Mouse (Mus musculus) MEL (cell line): ENCODE measurements at regions not wholly inside any gene's neighbourhood (a gene's known extent, or its start where the extent isn't known, plus 50 kb on each side); places are given as distances from the start of the nearest gene placed in this dataset.
A peak's percentile ranks its signal among the peaks of the same experiment; 100 is the strongest.

ENCODE experiments used
- DNase-seq: peaks from one replicate; pipeline ENCODE4 v3.0.0; 2011; ENCODE audit warnings: low read depth, low spot score
- H3K27ac ChIP-seq: 2 replicates; pipeline ENCODE4 v1.5.1; 2012; ENCODE audit warnings: low read depth, mild to moderate bottlenecking, control low read depth, low read length, moderate library complexity; ENCODE audit not compliant: control insufficient read depth
- H3K27me3 ChIP-seq, 2 experiments: fragments of 150-350 bp in 1 of 2; sonication (generic) in 1 of 2; 2 replicates each; pipeline ENCODE4 v1.6.1; 2012; ENCODE audit warnings: low read length in 2 of 2, mild to moderate bottlenecking in 2 of 2, improper control_type of control experiment in 1 of 2, moderate library complexity in 1 of 2; ENCODE audit not compliant: insufficient read depth in 2 of 2, control insufficient read depth in 1 of 2
- H3K36me3 ChIP-seq, 2 experiments: 2 replicates each; pipeline ENCODE4 v1.6.1; 2012 to 2014; ENCODE audit warnings: low read length in 2 of 2, improper control_type of control experiment in 1 of 2, inconsistent platforms in 1 of 2, mild to moderate bottlenecking in 1 of 2; ENCODE audit not compliant: insufficient read depth in 2 of 2, control insufficient read depth in 1 of 2
- H3K4me1 ChIP-seq, 2 experiments: fragments of 150-350 bp in 1 of 2; sonication (generic) in 1 of 2; 2 replicates each; pipeline ENCODE4 v1.6.1; 2012; ENCODE audit warnings: low read length in 2 of 2, improper control_type of control experiment in 1 of 2, mild to moderate bottlenecking in 1 of 2; ENCODE audit not compliant: insufficient read depth in 2 of 2, control insufficient read depth in 1 of 2
- H3K4me3 ChIP-seq, 2 experiments: fragments of 150-350 bp in 1 of 2; sonication (generic) in 1 of 2; 2 replicates each; pipeline ENCODE4 v1.5.1; 2012; ENCODE audit warnings: low read depth in 2 of 2, low read length in 2 of 2, mild to moderate bottlenecking in 2 of 2, moderate library complexity in 2 of 2, control low read depth in 1 of 2, improper control_type of control experiment in 1 of 2; ENCODE audit not compliant: control insufficient read depth in 1 of 2, insufficient read depth in 1 of 2
- H3K79me2 ChIP-seq: 2 replicates; pipeline ENCODE4 v1.6.1; 2012; ENCODE audit warnings: mild to moderate bottlenecking, low read length, moderate library complexity; ENCODE audit not compliant: control insufficient read depth, poor library complexity, insufficient read depth
- H3K9ac ChIP-seq: 2 replicates; pipeline ENCODE4 v1.6.1; 2012; ENCODE audit warnings: low read depth, mild to moderate bottlenecking, control low read depth, low read length, moderate library complexity; ENCODE audit not compliant: control insufficient read depth, poor library complexity, severe bottlenecking
- H3K9me3 ChIP-seq: fragments of 150-350 bp; sonication (generic); replicated peaks from 2 replicates; pipeline ENCODE4 v1.6.1; 2012; ENCODE audit warnings: mild to moderate bottlenecking, low read length, improper control_type of control experiment, moderate library complexity; ENCODE audit not compliant: insufficient read depth
- CTCF ChIP-seq, 3 experiments: IDR thresholded peaks in 2 of 3; conservative IDR thresholded peaks in 1 of 3; 2 replicates each; pipeline ENCODE4 v1.5.1; 2011 to 2012; ENCODE audit warnings: low read length in 3 of 3, low read depth in 2 of 3, mild to moderate bottlenecking in 2 of 3, improper control_type of control experiment in 1 of 3, inconsistent platforms in 1 of 3, mixed read lengths in 1 of 3, moderate library complexity in 1 of 3; ENCODE audit not compliant: control insufficient read depth in 1 of 3, insufficient read depth in 1 of 3, poor library complexity in 1 of 3, severe bottlenecking in 1 of 3
- ELF1 ChIP-seq: IDR thresholded peaks from 2 replicates; pipeline ENCODE4 v1.6.1; 2014; ENCODE audit warnings: low read depth, mild to moderate bottlenecking, inconsistent platforms, low read length, improper control_type of control experiment, moderate library complexity
- ETS1 ChIP-seq: IDR thresholded peaks from 2 replicates; pipeline ENCODE4 v1.6.1; 2012; ENCODE audit warnings: low read depth, mild to moderate bottlenecking, inconsistent platforms, low read length, improper control_type of control experiment, moderate library complexity
- GATA1 ChIP-seq: IDR thresholded peaks from 2 replicates; pipeline ENCODE4 v1.6.1; 2011; ENCODE audit warnings: low read depth, low read length, improper control_type of control experiment
- HCFC1 ChIP-seq: IDR thresholded peaks from 2 replicates; pipeline ENCODE4 v1.6.1; 2012; ENCODE audit warnings: low read depth, mild to moderate bottlenecking, inconsistent platforms, low read length, improper control_type of control experiment, moderate library complexity
- JUND ChIP-seq: IDR thresholded peaks from 2 replicates; pipeline ENCODE4 v1.6.1; 2011; ENCODE audit warnings: low read depth, mild to moderate bottlenecking, improper control_type of control experiment, low read length
- KAT2A ChIP-seq: conservative IDR thresholded peaks from 2 replicates; pipeline ENCODE4 v1.6.1; 2012; ENCODE audit warnings: low read depth, low read length, improper control_type of control experiment, inconsistent platforms
- MAX ChIP-seq: IDR thresholded peaks from 2 replicates; pipeline ENCODE4 v1.6.1; 2011; ENCODE audit warnings: low read length, improper control_type of control experiment
- MYC ChIP-seq: IDR thresholded peaks from 2 replicates; pipeline ENCODE4 v1.6.1; 2011; ENCODE audit warnings: low read depth, mild to moderate bottlenecking, low read length, improper control_type of control experiment, moderate library complexity
- RAD21 ChIP-seq: IDR thresholded peaks from 2 replicates; pipeline ENCODE4 v1.6.1; 2011; ENCODE audit warnings: mild to moderate bottlenecking, low read depth, low read length, improper control_type of control experiment
- SIN3A ChIP-seq: IDR thresholded peaks from 2 replicates; pipeline ENCODE4 v1.6.1; 2012; ENCODE audit warnings: low read length, improper control_type of control experiment, inconsistent platforms
- SMC3 ChIP-seq: IDR thresholded peaks from 2 replicates; pipeline ENCODE4 v1.6.1; 2011; ENCODE audit warnings: low read depth, low read length, improper control_type of control experiment
- ZC3H11A ChIP-seq: IDR thresholded peaks from 2 replicates; pipeline ENCODE4 v1.6.1; 2012; ENCODE audit warnings: low read depth, mild to moderate bottlenecking, inconsistent platforms, low read length, improper control_type of control experiment

- TF ChIP-seq HCFC1 (no peak), ZC3H11A (no peak), SIN3A (no peak)
- TF ChIP-seq, all 39 proteins: peak for 0
Observed at GRCm38 (mm10) chr17:49262394-49262793, 165.8 kb upstream of the Mocs1 start (continued).

GRCm38 (mm10) chr17:49266343-49266742 lies 161.8 kb upstream of the Mocs1 start:
- Histone ChIP-seq H3K27ac (no peak overlapping the region), H3K4me3 (no peak overlapping the region), H3K36me3 (no peaks in the 10 kb centered on the region), H3K79me2 (no peaks in the 10 kb centered on the region), H3K27me3 (no peaks in the 10 kb centered on the region), H3K4me1 (no peaks in the 10 kb centered on the region), H3K9ac (no peak overlapping the region), H3K9me3 (no peaks in the 10 kb centered on the region)
- TF ChIP-seq CTCF (IDR thresholded peaks at IDR 0.05 in 2 of 3, conservative IDR thresholded peaks at IDR 0.05 in 1 of 3; ENCODE audit: control insufficient read depth in 1 of 3, insufficient read depth in 1 of 3, low read depth in 2 of 3, low read length in 3 of 3, poor library complexity in 1 of 3, severe bottlenecking in 1 of 3) = peak; percentile 47 to 56 (median 53)
- peak; percentile 56 for TF ChIP-seq SMC3
- no peak for TF ChIP-seq ETS1
- TF ChIP-seq RAD21 = peak; percentile 50
- peak; percentile 28 for DNase-seq

GRCm38 (mm10) chr17:49269943-49270342 lies 158.2 kb upstream of the Mocs1 start:
- Histone ChIP-seq H3K27ac (no peak overlapping the region), H3K79me2 (no peaks in the 10 kb centered on the region), H3K9me3 (no peaks in the 10 kb centered on the region), H3K4me3 (no peak overlapping the region), H3K9ac (no peak overlapping the region), H3K4me1 (no peaks in the 10 kb centered on the region), H3K36me3 (no peaks in the 10 kb centered on the region), H3K27me3 (no peaks in the 10 kb centered on the region)
- no peak for DNase-seq
- no peak for TF ChIP-seq ELF1
- TF ChIP-seq GATA1 = no peak
- TF ChIP-seq MYC = no peak
- TF ChIP-seq KAT2A = no peak
- TF ChIP-seq RAD21 = no peak
- no peak for TF ChIP-seq MAX
- TF ChIP-seq JUND = no peak

- Histone ChIP-seq H3K27ac (no peak overlapping the region), H3K4me1 (no peaks in the 10 kb centered on the region), H3K27me3 (no peaks in the 10 kb centered on the region), H3K9ac (no peak overlapping the region), H3K36me3 (no peaks in the 10 kb centered on the region), H3K4me3 (no peak overlapping the region), H3K9me3 (no peaks in the 10 kb centered on the region), H3K79me2 (no peaks in the 10 kb centered on the region)
- DNase-seq = no peak
- TF ChIP-seq ELF1 (no peak), CTCF (IDR thresholded peaks at IDR 0.05 in 2 of 3, conservative IDR thresholded peaks at IDR 0.05 in 1 of 3; ENCODE audit: control insufficient read depth in 1 of 3, insufficient read depth in 1 of 3, low read depth in 2 of 3, low read length in 3 of 3, poor library complexity in 1 of 3, severe bottlenecking in 1 of 3) (no peak), MAX (no peak)
Observed at GRCm38 (mm10) chr17:49272661-49273448, 155.3 kb upstream of the Mocs1 start.
